Mouse (Mus musculus) cerebellum, adult 9-11 months (tissue): ENCODE measurements around the gene Ltk.

Experiments
- DNase-seq: peaks from one replicate; pipeline ENCODE4 v3.0.0; 2022

Ltk gene

DNA sequence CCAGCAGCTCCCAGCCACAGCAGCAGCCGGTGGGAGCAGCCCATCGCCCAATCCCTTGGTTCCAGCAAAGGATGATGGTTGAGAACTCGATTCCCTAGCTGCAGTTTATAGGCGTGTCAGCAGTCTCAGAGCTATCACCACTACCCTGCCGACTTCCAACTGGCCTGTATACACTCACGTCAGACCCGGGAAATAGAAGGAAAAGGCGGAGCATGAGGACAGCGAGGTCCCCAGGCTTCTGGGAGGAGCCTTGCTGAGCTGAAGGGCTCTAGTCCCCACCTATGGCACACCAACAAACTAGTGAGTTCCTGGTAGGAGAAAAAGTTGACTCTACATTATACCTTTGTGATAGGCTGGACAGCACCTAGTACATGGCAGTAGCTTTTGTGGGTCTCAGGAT, at the start of gene Ltk:
Gene Ltk, minus strand, starts transcription at position 181 of the 400 bp plus-strand sequence.
- DNase-seq: no peak

DNA sequence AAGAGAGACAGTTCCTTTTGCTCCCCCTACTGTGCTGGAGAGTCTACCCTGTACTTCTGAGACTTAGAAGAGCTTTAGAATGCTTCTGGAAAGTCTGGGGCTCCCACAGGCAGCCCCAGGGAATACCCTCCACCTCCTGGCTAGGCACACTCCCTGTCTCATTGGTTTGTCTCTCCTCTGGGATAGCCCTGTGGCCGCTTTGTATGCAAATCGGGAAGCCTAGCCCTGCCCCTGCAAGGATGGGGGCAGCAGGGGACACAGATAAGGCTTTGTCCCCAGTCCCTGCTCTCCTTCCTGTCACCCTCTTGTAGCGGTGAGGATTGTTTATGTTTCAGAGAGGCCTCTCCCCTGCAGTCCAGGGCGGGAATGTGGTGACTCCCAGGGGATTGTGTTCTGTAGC, 48.6 kb upstream of the Ltk start:
- peak; percentile 30 for DNase-seq

DNA sequence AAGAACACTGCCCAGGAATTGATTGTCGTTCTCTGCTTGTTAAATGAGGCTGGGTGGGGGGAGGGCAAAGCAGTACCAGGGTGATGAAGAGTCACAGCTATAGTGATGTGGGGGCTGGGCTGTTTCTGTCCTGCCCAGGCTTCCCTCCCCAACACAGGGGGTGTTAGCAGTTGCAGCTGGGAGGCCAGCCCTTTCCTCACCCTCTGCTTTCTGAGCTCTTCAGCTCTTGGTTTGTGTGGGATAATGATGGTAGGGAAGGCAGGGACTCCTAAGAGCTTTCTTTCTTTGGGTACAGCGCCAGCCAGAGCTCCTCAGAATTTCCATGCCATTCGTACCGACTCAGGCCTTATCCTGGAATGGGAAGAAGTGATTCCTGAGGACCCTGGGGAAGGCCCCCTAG, 48.2 kb upstream of the Ltk start:
- no peak for DNase-seq

DNA sequence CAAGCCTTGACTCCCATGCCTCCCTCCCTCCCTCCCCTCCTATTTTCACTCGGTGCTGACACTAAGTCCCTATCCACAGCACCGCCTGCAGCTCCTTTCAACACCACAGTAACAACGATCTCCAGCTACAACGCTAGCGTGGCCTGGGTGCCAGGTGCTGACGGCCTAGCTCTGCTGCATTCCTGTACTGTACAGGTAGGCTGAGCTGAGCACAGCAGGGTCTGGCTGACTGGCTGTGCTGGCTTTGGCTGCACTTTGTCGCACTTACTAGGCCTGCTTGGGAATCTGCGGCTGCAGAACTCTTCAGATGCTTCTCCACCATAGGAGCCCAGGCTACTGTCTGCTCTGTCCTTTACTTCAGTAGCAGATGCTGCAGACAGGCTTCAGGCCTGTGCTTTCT, 45.3 kb upstream of the Ltk start:
- DNase-seq: peak; percentile 53

DNA sequence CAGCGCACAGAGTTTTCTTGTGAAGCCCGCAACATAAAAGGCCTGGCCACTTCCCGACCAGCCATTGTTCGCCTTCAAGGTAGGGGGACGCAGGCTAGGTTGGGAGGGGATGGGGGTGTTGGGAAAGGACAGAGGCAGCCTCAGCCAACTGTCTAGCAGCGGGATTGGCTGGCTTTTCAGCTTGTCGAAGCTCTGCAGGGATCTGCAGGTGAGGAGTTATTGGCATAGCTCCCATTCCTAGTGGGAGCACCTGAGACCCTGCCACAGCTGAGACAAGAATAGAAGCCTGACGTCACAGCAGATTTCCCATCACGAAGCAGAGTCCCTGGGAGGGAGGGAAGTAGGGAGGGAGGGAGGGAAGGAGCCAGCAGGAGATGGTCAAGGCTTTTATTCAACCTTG, 44.5 kb upstream of the Ltk start:
- DNase-seq: peak; percentile 65

DNA sequence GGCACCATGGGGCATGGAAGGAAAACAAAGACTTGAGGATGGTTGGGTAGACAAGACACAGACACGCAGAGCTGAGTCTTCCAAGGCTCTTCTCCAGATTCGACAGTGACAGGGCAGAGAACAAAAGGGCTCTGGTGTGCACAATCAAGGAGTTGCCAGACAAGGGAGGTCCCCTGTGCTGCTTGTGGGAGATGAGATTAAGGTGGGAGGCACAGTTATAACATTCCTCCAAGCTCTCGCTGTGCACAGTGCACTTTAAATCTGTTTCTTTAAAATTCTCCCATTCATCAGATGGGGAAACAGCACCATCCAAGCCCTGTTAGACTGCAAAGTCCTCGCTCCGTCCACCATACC, 44.0 kb upstream of the Ltk start:
- DNase-seq: no peak

DNA sequence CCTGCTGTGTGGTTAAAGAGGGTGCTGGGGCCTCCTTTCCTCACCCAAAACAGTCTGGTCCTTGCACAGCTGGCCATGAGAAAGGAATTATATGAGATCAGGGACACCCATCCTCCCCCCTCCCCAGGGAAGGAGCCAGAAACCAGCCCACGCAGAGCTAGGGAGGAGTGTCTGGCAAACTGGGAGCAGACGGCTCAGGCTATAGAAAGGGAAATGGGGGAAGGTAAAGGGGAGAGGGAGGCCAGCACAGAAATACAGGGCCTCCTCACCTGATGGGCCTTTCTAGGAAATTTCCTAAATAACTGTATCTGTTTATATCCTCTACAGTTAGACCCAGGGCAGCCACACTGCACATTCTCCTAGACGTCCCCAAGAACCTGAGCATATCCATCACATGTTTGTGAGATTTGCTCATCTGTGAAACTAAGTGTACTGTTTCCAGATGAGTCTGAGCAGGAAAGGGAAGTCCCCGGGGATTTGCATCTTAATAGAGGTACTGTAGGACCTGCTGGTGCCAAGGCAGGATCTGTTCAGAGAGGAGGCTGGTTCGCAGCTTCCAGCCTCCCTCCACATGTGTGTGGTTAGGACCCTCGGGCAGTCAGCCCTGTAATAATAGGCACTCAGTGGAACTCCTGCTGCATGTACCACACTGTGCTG, 43.5 kb upstream of the Ltk start:
- peak; percentile 45 for DNase-seq

DNA sequence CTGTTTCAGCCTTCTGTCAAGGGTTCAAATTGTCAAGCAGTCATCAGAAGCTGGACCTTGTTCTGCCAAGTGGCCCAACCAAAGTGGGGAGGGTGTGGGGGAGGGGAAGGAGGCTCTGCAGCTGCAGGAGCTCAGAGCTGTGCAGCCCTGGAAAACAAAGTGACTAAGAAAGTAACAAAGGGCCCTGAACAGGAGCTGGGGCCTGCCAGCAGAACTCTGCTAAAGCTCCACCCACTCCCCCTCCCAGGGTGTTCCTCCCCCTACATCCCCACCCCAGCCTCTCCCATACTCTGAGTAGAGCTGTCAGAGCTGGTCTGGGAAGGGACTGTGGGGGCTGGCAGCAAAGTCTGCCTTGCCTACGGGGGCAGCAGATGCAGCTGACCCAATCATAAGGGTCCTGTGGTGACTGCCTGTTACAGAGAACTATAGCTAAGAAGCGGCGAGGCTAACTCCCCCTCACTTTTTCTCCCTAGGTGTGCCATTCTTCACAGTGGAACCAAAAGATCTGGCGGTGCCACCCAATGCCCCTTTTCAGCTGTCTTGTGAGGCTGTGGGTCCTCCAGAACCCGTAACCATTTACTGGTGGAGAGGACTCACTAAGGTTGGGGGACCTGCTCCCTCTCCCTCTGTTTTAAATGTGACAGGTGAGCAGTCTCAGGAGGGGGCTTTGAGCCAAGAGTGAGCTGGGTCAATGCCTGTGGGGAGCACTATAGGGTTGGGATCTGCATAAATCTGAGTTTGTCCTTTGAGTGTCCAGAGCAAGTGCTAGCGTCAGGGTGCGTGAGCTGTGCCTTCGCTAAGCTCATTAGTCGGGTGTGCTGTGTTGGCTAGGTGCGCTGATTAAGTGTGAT, 42.8 kb upstream of the Ltk start:
- peak; percentile 53 for DNase-seq

DNA sequence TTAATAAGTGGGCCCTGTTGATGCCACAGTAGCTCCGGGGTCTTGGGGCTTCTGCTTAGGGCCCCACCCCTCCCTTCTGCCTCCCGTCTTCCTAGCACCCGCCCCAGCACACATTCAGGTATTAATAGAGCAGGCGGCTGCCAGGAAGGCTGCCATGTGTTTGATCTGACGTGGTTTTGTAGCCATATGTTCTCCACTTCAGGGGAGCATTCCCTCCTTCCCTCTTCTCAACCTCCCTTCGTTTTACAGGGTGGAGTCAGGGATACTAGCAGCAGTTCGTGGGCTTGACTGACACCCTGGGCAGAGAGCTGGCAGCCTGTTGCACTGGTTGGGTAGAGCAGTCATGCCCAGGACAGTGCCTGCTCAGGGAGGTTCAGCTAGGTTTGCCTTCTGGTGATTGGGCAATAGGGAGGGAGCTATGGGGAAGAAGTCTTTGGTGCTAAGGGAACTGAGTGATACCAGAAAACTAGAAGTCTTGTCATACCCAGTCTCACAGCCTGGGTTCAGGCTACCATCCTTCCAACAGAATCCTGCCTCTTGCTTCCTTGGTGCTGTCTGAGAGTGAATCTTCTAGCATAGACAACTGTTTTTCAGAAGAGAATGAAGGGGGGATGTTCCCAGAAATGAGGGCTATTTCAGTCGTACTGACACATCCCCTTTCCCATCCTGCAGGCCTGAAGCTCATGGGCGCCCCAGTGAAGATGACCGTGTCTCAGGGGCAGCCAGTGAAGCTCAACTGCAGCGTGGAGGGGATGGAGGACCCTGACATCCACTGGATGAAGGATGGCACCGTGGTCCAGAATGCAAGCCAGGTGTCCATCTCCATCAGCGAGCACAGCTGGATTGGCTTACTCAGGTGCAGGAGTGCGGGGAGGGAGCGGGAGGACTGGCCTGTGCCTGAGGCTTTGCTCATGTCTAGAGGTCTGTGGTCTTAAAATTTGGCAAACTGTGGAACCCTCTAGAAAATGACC, 40.9 kb upstream of the Ltk start:
- peak; percentile 92 for DNase-seq

DNA sequence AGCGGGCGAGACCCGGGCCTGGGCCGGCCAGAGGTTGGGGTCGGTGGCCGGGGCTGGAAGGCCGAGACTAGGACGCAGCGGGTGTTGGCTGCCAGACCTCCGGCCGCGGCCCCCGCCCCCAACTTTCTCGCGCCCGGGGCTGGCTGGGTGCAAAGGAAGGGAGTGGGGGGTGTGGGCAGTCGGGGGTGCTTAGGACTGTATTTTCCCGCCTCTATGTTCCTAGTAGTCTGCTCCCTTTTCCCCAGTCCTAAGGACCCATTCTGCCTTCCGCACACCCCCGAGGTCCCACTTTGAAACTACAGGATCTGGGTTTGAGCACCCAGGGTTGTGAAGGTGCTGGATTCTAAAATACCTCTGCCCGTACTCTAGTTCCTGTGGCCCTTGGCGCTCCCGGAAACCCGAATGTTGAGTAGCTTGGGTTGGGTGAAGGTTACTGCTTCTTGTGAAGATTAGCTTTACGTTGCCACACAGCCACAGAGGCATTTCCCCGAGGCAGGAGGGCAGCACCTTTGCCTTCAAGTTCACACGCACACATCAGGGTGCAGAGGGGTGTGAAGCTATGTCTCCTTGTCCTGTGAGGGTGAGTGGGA, 39.8 kb upstream of the Ltk start:
- DNase-seq: peak; percentile 70

DNA sequence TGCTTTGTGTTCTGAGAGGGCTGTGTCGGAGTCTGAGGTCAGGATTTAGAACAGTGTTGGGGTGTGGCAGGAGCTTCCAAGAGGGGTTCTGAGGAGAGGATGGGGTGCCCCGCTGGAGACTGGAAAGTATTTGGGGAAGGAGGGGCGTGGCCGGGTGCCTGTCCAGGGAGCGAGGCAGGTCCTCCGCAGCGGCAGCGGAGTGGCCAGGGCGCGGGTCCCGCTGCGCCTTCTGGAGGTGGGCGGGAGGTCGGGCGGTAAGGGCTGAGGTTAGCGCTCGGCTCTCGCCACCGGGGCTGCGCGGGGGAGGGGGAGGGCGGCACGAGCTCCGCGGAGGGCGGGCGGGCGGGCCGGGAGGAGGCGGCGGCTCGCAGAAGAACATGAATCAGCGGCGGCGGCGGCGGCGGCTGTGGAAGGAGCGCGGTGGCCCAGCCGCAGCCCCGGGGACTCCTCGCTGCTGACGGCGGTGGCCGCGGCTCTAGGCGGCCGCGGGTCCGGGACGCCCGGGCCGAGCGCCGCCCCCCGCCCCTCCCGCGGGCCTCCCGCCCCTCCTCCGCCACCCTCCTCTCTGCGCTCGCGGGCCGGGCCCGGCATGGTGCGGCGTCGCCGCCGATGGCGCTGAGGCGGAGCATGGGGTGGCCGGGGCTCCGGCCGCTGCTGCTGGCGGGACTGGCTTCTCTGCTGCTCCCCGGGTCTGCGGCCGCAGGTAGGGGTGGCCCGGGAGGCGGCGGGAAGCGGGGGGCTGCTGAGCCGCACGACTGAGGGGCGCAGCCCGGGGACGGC, 39.1 kb upstream of the Ltk start:
- DNase-seq: peak; percentile 77

DNA sequence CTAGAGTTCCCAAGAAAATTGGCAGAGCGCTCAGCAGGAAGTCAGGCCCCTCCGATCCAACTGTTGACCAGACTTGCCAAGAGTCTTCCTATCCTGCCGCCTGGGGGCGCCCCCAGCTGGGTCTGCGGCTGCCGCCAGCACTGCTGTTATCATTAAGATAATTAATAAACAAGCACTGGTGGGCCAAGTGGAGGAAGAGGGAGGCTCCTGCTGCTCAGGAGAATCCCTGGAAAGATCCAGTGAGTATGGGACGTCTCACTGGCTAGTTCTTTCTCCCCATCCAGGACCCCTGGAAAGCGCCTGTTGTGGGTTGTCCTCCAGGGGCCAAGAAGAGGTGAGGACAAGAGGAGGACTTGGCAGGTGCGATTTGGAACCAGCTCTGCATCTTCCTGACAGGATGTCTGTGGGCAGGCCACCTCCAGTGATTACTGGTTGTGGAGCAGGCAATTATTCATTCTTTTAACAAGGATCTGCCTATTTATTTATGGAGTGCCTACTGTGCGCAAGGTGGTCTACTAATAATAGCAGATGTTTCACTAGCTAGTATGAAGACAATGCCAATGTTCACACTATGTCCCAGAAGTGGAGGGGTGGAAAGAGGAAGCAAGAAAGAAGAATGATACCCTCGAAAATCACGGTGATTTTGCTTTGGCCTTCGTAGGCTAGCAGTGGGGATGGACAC, 38.2 kb upstream of the Ltk start:
- peak; percentile 69 for DNase-seq

DNA sequence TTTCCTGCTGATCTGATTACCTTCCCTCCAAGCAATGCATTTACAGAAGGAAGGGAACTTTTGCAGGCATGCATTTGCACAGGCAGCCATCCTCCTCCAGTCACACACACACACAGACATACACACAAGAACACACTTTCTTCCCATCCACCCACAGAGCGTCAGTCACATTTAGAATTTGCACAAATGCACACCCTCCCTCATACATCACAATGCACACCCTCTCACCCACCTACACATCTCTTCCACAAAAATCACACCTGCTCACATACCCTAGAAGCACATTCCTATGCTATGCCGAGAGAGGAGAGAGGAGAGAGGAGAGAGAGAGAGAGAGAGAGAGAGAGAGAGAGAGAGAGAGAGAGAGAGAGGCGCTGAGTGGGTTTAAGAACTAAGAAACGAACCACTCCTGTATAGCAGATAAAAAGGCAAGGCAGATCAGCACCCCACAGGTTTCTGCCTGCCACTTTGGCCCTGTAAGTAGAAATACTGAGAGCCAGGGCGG, 37.1 kb upstream of the Ltk start, which contains the start of gene Tyro3:
Gene Tyro3, plus strand, starts transcription at position 455 of the 505 bp plus-strand sequence.
- DNase-seq: no peak

DNA sequence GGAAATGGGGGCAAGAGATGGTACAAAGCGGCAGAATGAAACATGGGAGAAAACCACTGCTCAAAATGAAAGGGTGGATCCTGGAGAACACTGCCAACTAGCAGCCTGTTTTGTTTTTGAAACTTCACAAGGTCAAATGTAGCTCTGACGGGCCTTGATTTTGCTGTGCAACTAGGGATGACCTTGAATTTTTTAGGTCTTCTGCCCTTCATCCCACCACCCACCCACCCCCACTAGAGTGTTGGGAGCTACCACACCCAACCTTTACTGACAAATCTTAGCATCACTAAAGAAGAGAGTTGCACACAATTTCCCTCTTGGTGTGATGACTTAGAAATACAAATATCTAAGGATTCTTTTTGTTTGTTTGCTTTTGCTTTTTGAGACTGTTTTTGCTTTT, 29.8 kb upstream of the Ltk start:
- DNase-seq: no peak

DNA sequence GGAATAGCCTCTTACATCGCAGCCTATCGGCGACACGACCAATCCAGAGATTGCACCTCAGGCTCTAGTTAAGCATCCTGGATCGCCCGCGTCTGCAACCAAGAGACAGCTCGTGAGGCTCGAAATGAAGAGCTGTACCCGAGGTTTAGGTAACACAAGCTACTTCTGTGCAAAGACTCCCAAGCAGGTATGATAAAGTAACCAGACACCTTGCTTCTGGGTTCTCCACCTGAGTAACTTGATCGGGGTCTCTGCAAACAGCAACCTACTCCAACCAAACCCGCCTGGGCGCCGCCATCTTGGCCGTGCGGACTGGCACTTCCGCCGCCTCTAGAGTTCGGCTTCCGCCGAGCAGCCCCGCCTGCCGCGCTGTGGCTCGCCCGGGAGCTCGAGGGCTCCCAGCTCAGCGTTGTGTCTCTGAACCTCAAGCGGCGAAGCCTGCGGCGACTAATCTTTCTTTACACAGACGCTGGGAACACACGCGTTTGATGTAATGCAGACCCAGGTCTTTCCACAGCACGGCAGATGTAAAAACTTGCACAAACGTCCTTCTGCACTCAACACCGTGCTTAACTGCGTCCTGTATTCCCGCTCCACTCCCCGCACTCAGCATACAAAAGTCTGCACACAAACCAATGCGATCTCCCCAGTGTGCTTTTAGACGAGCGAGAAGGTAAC, 27.1 kb upstream of the Ltk start, which contains the start of gene Rpap1:
Gene Rpap1, minus strand, starts transcription at position 332 of the 678 bp plus-strand sequence.
- DNase-seq: peak; percentile 81

DNA sequence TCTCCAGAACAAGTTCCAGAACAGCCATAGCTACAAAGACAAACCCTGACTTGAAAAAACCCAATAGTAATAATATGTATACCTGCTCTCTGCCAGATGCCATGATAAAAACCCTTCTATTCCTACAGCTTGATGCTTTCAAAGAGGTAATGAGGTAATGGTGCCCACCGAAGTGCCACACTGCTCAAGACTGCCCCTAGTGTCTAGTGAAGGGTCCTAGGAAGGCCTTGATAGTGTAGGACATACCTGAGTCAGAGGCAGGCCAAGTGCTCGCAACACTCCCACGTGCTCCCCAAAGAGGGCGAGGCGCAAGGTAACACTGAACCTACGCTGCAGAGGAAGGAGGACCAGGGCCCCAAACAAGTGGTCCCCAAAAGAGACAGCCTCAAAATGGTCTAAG, 7.0 kb upstream of the Ltk start:
- no peak for DNase-seq

DNA sequence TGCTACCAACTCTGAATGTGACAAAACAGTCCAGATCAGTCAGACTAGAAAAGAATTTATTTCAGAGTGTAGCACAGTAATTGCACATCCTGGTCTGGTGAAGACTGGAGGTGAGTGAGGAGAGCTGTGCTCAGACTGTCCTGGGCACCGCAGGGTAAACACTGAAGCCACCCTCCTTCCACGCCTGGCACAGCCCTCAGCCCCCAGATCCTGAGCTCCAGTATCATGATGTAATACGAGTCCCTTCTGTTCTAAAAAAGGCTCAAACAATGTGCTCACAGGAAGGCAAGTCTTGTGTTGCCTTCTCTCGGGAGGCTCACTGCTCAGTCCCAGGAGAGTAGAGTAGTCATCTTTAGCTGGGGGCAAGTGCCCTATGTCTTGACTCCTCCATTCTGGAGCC, 3.7 kb upstream of the Ltk start:
- no peak for DNase-seq

DNA sequence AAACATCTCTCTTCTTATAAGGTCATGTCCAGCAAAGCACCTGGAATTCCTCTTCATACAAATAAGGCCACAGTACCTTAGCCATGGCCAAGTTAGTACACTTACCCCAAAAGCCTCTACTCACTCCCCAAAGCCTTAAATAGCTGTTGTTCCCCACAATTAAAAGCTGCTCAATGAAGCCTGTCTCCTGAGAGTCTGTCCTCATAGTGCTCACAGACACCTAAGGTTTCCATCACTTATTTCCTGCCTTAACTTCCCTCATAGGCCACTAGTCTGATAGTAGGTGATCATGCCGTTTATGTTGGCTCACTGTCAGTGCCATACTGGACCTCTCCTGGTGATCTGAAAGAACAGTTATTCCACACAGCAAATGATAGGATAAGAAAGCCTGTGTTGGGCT, 2.0 kb upstream of the Ltk start:
- DNase-seq: no peak

DNA sequence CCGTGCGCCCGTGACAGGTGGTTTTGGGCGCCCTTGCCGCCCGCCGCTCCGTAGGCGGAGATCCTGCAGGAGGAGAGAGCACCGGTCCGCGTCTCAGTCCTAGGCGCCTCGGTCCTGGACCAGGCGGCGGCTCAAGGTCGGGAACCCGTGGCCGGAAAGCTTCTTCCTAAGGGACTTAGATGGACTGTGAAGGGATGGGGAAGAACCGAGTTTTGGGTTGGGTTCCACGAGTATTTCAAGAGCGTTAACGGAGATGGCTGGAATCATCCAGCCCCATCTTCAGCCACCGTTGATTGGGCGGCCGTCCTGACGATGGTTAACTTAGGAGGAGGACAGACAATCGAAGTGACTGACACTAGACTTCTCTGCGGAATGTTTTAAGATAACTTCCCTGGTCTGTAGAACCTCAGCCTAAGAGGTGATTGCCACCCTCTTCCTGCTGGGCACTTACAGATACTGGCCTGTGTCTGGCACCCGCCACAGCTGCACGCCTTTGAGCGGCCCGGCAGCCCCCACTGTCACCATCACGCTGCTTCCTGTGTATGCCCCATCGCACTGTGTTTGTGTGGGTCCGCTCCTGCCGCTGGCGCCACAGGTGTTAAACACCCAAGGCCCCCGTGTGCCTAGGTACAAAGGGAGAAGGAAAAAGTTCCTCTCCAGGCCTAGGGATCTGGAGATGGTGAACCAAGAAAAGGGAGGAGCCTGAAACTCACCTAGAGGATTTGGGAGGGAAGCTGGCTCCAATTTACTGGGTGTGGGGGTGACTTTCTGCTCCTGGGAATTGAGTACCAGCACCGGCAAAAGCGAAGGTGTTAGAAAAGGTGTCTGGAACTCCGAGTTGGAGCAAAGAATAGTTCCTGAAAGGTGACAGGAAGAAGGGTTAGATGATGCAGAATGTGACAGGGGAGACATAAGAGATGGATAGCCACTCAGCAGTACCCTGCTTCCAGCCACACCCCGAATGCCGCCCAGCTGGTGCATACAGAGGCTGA, 1.1 kb downstream of the Ltk start:
- no peak for DNase-seq
